Mouse (Mus musculus): ENCODE measurements around the gene Mrpl46.
A peak's percentile ranks its signal among the peaks of the same experiment; 100 is the strongest.

The Mrpl46 gene

GRCm38 (mm10) chr7:78769075-78769652, 14.2 kb downstream of the Mrpl46 start:
- DNase-seq (ENCODE audit: low read depth, low spot score), result no peak

- DNase-seq (ENCODE audit: low read depth, low spot score), result no peak
Measured at GRCm38 (mm10) chr7:78767929-78768531, 15.3 kb downstream of the Mrpl46 start.

- peak; percentile 84 for DNase-seq (ENCODE audit: low read depth, low spot score)
Measured at GRCm38 (mm10) chr7:78766019-78766683, 17.2 kb downstream of the Mrpl46 start.

GRCm38 (mm10) chr7:78765215-78765631, 18.1 kb downstream of the Mrpl46 start:
- no peak for DNase-seq (ENCODE audit: low read depth, low spot score)

DNA sequence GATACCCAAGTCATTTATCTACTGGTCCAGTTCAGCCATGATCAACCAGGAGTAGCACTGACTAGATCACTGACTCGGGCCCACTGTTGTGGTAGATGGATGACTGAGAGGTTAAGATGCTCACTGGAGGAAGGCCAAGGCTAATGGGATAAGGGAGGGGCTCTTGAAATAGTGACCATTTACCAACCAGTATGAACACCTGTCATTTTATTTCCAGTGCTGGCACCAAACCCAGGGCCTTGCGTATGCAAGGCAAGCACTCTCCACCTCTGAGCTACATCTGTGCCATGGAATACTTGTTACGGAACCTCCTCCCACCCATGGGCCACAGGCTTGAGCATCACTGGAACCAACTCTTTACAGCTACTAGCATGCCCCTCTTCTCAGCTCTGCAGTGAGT, 19.5 kb downstream of the Mrpl46 start:
- DNase-seq (ENCODE audit: low read depth, low spot score), result no peak

DNA sequence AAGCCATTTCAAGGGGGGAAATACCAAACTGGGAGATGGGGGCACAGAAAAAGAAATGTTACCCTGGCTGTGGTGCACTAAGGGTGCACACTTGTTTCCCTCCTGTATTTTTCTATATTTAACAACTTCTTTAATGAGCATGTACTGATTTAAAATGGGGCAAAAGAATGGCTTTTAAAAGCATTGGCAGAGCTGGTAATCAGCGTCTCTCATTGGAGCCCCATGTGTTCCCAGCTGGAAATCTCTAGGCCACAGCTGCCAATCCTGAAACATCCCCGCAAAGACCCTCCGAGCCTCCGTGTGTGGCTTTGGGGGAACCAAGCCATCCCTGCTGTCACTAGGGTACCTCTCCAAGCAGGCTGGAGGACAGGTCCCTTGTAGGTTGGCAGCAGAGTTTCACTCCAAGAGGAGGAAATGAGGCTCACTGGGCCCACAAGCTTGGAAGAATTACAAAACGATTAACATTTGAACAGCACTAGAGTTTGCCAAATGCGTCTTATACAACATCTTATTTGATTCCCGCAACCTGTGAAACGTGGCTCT, 28.8 kb downstream of the Mrpl46 start:
- DNase-seq (ENCODE audit: low read depth, low spot score), result no peak

- DNase-seq (ENCODE audit: low read depth, low spot score), result no peak
Measured at GRCm38 (mm10) chr7:78753752-78754457, 29.4 kb downstream of the Mrpl46 start.

GRCm38 (mm10) chr7:78752961-78753360, 30.4 kb downstream of the Mrpl46 start:
- no peak for DNase-seq (ENCODE audit: low read depth, low spot score)

DNA sequence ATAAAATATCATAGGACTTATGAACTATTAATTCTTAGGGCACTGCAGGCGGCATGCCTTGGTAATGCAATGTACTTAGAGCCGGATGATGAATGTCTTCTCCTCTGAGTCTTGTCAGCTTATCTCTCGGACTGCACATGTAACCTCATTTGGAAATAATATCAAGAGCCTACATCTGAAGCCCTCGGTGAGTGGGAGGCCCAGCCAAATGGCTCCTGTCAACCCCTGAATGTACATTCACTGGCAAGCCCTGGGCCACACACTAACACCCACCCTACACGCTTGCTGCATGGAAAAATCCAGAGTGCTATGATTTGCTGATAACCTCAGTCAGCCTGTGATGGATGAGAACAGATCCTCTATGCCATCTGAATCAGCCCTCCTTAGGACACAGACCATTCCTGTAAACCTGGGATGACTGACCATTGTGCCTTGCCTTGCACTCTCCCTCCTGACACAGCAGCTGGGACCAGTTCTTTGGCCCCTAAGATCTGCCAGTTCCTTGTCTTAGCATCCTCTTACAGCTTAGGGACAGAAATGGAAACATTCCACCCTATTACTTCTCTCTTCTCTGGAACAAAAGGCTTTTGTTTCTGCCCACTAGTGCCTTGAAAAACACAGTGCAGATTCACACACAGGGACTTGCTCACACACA, 39.5 kb downstream of the Mrpl46 start:
- DNase-seq (ENCODE audit: low read depth, low spot score), result no peak

- DNase-seq (ENCODE audit: low read depth, low spot score), result no peak
Measured at GRCm38 (mm10) chr7:78739351-78740000, 43.9 kb downstream of the Mrpl46 start.

- no peak for DNase-seq (ENCODE audit: low read depth, low spot score)
Measured at GRCm38 (mm10) chr7:78737614-78738210, 45.6 kb downstream of the Mrpl46 start, which contains the start of gene Ntrk3. Gene Ntrk3 (minus strand): TSS chr7:78738012.

- DNase-seq (ENCODE audit: low read depth, low spot score), result no peak
Measured at GRCm38 (mm10) chr7:78737196-78737595, 46.1 kb downstream of the Mrpl46 start.

- DNase-seq (ENCODE audit: low read depth, low spot score), result no peak
Measured at GRCm38 (mm10) chr7:78731391-78731790, 51.9 kb downstream of the Mrpl46 start.

Measured in forelimb bud, embryonic 11.5 days (tissue).